Mouse (Mus musculus) liver, embryonic 14.5 days (tissue): Measurements from ENCODE around the gene Ccna2.

Experiments
- CTCF ChIP-seq: IDR thresholded peaks from 2 replicates; pipeline ENCODE4 v1.5.1; 2016; ENCODE audit warnings: antibody characterized with exemption, low read depth, control low read depth
- EP300 ChIP-seq: IDR thresholded peaks from 2 replicates; pipeline ENCODE4 v1.6.1; 2016; ENCODE audit warnings: antibody characterized with exemption, low read depth

DNA sequence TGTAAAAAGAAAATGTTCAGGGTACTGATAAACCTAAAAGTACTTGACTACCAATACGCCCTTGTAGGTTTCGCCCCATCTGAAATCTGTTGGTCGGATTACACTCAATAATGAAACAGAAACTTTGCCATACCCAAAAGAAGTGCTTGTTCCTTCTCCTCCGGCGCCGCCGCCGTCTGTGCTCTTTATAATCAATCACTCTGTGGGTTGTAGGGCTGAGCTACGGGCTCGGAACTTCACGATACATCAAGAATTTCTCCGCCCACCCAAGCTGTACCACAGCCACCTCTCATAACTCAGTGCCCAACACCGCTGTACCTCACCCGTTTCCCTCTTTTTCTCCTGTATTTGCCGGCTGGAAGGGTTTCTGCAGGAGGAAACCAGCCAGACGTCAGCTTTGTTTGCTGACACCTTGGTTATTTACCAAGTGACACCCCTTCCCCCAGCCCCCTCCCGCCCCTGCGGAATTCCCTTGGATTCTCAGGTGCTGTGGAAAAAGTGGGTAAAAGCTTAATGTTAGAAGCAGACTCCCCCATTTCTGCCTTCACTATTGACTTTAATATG is 39.9 kb downstream of the Ccna2 start:
- TF ChIP-seq CTCF (no peak), EP300 (no peak)
